Mouse (Mus musculus): ENCODE results near the gene Srpk1.

DNA sequence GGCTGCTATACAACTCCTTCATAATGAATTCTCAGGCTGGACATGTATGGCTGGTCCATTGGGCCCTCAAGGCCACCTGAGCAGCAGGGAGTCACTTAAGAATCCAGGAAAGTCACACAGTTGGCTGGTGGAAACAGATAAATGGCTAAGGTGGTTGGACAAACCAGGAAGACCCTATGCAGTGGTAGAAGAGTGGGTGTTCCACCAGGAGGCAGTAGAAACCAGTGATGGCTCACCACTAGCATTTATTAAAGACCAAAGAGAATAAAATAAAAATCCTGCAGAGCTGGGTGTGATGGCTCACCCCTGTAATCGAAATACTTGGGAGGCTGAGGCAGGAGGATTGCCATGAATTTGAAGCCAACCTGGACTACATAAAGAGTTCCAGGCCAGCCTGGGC is 75.6 kb downstream of the Srpk1 start:
- TF ChIP-seq CTCF (IDR thresholded peaks at IDR 0.05; ENCODE audit: control insufficient read depth, insufficient read depth, insufficient read length) (no peak), USF1 (IDR thresholded peaks at IDR 0.05; ENCODE audit: low read depth) (no peak), MYOD1 (IDR thresholded peaks at IDR 0.05; ENCODE audit: control insufficient read depth, insufficient read length, low read depth) (no peak)

Measured in C2C12 (cell line).